Mouse (Mus musculus) limb, embryonic 11.5 days (tissue): ENCODE results near the gene Mfn2. TPM values are rescaled to one million over a fixed set of nuclear protein-coding genes. Genes with fewer than 3 reads are reported as not detected.
"Not testable (repeated sequence)": the region's sequence is repeated elsewhere in the genome, so short reads cannot be mapped to it uniquely, and the experiment has no call there.

Experiments
- ATAC-seq: fragments of 200-750 bp; cut with Nextera tagmentation; 2 replicates; pipeline ENCODE4 v1.8.0; 2017; ENCODE audit warnings: low read depth; ENCODE audit not compliant: insufficient number of reproducible peaks, low FRiP score, low TSS enrichment
- DNase-seq: peaks from one replicate; pipeline ENCODE4 v3.0.0-alpha.2; 2015; ENCODE audit warnings: low spot score
- H3K27ac ChIP-seq: fragments of 300-500 bp; sonication (generic); replicated peaks from 2 replicates; pipeline ENCODE4 v1.5.1; 2014; ENCODE audit warnings: low read depth, mild to moderate bottlenecking, low read length
- H3K27me3 ChIP-seq: fragments of 300-500 bp; sonication (generic); 2 replicates; pipeline ENCODE4 v1.6.1; 2014; ENCODE audit warnings: mild to moderate bottlenecking, low read length, mixed read lengths; ENCODE audit not compliant: control insufficient read depth, insufficient read depth
- H3K36me3 ChIP-seq: fragments of 300-500 bp; sonication (generic); 2 replicates; pipeline ENCODE4 v1.6.1; 2014; ENCODE audit warnings: mild to moderate bottlenecking, low read length, moderate library complexity, mixed read lengths; ENCODE audit not compliant: control insufficient read depth, insufficient read depth
- H3K4me1 ChIP-seq: fragments of 300-500 bp; sonication (generic); 2 replicates; pipeline ENCODE4 v1.6.1; 2014; ENCODE audit warnings: low read length, mixed read lengths; ENCODE audit not compliant: control insufficient read depth, insufficient read depth
- H3K4me2 ChIP-seq: fragments of 300-500 bp; sonication (generic); 2 replicates; pipeline ENCODE4 v1.6.1; 2014; ENCODE audit warnings: low read depth, mild to moderate bottlenecking, moderate library complexity; ENCODE audit not compliant: severe bottlenecking
- H3K4me3 ChIP-seq: fragments of 300-500 bp; sonication (generic); 2 replicates; pipeline ENCODE4 v1.5.1; 2014; ENCODE audit warnings: low read depth, low read length
- H3K9ac ChIP-seq: fragments of 300-500 bp; sonication (generic); 2 replicates; pipeline ENCODE4 v1.6.1; 2014; ENCODE audit warnings: mild to moderate bottlenecking, low read length
- H3K9me3 ChIP-seq: fragments of 300-500 bp; sonication (generic); 2 replicates; pipeline ENCODE4 v1.6.1; 2016; ENCODE audit warnings: low read length; ENCODE audit not compliant: control insufficient read depth
- WGBS: fragments of 180-500 bp; shearing (Covaris S2); extraction: QIAGEN DNeasy Blood & Tissue Kit; methylation state at CpG from one replicate; pipeline ENCODE4 v1.1.7; 2014; 5-methylcytosine and 5-hydroxymethylcytosine counted together
- polyA plus RNA-seq: library from polyadenylated mRNA; unstranded; fragments of >200 nt; fragmentation: Nextera tagmentation; extraction: Ambion mirVana; gene quantifications from 2 replicates; pipeline ENCODE4 v1.2.1, GENCODE M21; 2014

The Mfn2 gene
- polyA plus RNA-seq, 1 experiment from 2014 or later, result 20.7 TPM

DNA sequence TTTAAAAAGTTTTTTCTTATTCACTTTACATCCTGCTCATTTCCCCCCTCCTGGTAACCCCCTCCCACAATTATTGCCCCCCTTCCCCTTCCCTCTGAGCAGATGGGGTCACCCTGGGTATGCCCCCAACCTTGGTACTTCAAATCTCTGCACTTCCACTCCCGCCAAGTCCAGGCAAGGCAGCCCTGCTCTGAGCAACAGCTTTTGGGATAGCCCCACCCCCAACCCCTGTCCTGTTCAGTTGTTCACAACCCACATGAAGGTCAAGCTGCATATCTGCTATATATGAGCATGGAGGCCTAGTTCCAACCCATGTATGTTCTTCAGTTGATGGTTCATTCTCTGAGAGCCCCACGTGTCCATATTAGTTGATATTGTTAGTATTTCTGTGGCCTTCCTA, 53.7 kb downstream of the Mfn2 start:
- no peaks in the 10 kb centered on the region for H3K9me3 ChIP-seq
- 78% methylated on average over 2 of the region's 2 CpGs for WGBS
- no peaks in the 10 kb centered on the region for H3K27me3 ChIP-seq
- ATAC-seq (no peak), DNase-seq (no peak)
- H3K9ac ChIP-seq, result no peak overlapping the region
- H3K4me2 ChIP-seq, result no peak overlapping the region
- H3K4me1 ChIP-seq, result peaks cover 2% of the 10 kb centered on the region; the same call in 1 of the 2 replicates
- H3K27ac ChIP-seq, result no peak overlapping the region
- no peak overlapping the region for H3K4me3 ChIP-seq
- no peaks in the 10 kb centered on the region for H3K36me3 ChIP-seq

DNA sequence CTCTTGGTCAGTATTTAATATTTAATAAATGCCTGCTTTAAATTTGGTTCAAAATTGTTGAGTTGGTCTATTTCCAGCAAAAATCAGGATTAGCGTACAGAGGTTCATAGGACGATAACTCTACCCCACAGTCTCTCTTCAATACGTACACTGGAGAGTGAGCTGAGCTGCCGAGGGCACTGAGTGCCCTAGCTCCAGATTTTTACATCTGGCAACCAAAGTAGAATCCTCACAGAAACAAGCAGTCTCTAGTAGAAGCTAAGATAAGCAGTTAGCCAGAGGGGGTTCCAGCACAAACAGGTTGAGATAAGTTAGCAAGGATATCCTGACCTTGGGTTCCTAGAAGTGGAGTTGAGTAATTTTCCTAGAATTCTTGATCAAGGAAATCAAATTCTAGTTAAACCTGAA, 55.9 kb downstream of the Mfn2 start:
- no peak overlapping the region for H3K27ac ChIP-seq
- ATAC-seq, result peak; percentile 55

DNA sequence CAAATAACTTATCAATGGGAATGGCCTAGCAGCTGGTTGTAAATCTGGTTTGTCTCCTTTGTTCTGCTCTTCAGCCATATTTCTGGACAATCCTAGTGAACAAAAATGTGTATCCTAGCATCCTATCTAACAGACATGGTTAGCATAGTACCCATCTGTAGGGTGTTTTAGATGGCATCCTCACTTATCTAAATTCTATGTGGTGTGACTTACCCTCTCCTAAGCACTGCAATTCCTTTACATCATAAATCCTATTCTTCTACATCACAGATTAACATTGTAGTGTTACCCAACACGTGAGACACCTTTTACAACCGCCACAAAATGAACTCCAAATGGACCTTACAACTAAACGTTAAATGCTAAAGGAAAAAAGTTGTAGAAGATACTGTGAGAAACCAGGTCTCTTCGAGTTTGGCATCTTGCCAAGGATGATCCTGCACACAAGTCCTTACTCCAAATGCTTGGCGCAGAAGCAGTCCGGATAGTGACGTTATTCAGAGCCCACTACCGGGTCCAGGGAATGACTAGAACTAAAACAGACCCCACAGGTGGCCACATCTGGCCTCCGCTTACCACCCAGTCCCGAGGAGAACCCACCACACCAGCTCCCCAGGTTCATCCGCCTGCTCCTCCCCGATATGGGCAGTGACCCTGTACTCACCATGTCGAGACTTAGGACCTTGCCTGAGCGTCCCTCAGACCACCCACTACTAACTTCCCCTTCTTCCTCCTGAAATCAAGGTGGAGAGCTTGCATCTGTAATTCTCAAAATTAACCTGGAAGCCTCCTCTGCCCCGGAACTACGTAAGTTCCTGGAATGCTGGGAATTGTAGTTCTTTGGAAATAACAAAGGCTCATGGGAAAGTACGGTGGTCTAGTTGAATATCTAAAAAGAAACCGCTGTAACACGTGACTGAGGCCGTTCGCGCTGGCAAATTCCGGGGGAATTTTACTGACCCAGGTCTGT, 56.6 kb downstream of the Mfn2 start, which contains the start of gene Zfp933:
Gene Zfp933 (minus strand): TSS at position 753 of the 970 bp plus-strand sequence.
- DNase-seq (peak; percentile 67), ATAC-seq (peak; percentile 88)
- Histone ChIP-seq H3K36me3 (peaks cover under 1% of the 10 kb centered on the region; the same call in 1 of the 2 replicates), H3K9me3 (no peaks in the 10 kb centered on the region; the same call in 1 of the 2 replicates), H3K27me3 (no peaks in the 10 kb centered on the region), H3K4me3 (peak within 1 kb of the TSS; percentile 83), H3K27ac (no peak within 1 kb of the TSS), H3K4me2 (peak within 1 kb of the TSS; percentile 71), H3K4me1 (peaks cover 2% of the 10 kb centered on the region; the same call in 1 of the 2 replicates), H3K9ac (peak within 1 kb of the TSS; percentile 77)
- 2% methylated on average over 23 of the region's 23 CpGs for WGBS

More for the DNA sequence above, 55.9 kb downstream of the Mfn2 start:
- WGBS, result 8% methylated on average over 4 of the region's 4 CpGs
- Histone ChIP-seq H3K9me3 (no peaks in the 10 kb centered on the region; the same call in 1 of the 2 replicates), H3K4me2 (peak overlapping the region; percentile 63), H3K4me3 (peak overlapping the region; percentile 83), H3K27me3 (no peaks in the 10 kb centered on the region), H3K9ac (peak overlapping the region; percentile 77), H3K36me3 (no peaks in the 10 kb centered on the region), H3K4me1 (peaks cover 2% of the 10 kb centered on the region; the same call in 1 of the 2 replicates)
- DNase-seq, result no peak

DNA sequence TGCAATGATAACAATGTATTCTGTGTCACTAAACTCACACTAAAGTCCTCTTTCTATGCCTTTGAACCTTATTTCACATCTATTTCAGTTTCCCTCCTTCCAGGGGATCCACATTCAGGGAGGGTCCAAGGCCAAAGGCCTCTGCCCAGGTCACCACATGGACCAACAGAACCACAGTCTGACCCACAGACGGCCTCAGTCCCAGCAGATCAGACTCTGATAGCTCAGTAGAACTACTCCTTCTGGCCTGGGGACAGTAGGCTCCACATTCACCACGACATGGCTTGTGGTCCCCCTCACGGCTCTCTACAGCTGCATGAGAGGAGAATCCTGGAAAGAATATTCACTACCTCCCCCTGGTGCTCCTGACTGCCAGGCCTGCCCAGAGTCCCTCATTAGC, 61.6 kb downstream of the Mfn2 start:
- DNase-seq (no peak), ATAC-seq (no peak)
- 89% methylated on average over 3 of the region's 3 CpGs for WGBS
- no peak overlapping the region for H3K4me2 ChIP-seq
- H3K9ac ChIP-seq, result no peak overlapping the region
- no peak overlapping the region for H3K4me3 ChIP-seq
- no peak overlapping the region for H3K27ac ChIP-seq
- no peaks in the 10 kb centered on the region for H3K27me3 ChIP-seq
- no peaks in the 10 kb centered on the region; the same call in 1 of the 2 replicates for H3K4me1 ChIP-seq
- H3K36me3 ChIP-seq, result peaks cover 2% of the 10 kb centered on the region; the same call in 1 of the 2 replicates
- H3K9me3 ChIP-seq, result no peaks in the 10 kb centered on the region; the same call in 1 of the 2 replicates

GRCm38 (mm10) chr4:147839282-147839681, 65.2 kb downstream of the Mfn2 start:
- H3K27me3 ChIP-seq, H3K36me3 ChIP-seq, DNase-seq, H3K9ac ChIP-seq, H3K9me3 ChIP-seq, H3K4me1 ChIP-seq, H3K27ac ChIP-seq, H3K4me2 ChIP-seq, H3K4me3 ChIP-seq, ATAC-seq: not testable (repeated sequence)
- 99% methylated on average over 16 of the region's 26 CpGs for WGBS

DNA sequence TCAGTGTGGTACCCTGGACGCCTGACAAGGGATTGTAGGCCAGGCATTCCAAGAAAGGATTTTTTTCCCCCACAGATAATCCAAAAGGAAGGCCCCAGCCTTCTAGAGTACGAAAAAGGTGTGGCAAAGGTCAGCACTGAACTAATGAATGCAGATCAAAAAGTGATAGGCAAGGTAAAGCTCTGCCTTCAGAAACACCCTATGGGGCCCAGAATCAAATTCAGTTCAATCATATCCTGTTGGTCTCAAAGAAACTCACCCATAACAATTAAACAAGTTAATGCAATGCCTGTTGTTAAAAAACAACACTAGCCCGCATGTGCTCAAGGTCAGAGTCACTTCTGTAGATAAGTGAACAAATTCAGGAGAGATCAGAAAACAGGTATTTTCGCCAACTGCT, 80.1 kb downstream of the Mfn2 start:
- Histone ChIP-seq H3K9me3 (peaks cover 19% of the 10 kb centered on the region), H3K27me3 (no peaks in the 10 kb centered on the region), H3K4me3 (no peak overlapping the region), H3K9ac (no peak overlapping the region), H3K4me1 (no peaks in the 10 kb centered on the region), H3K27ac (no peak overlapping the region), H3K36me3 (peaks cover 22% of the 10 kb centered on the region), H3K4me2 (no peak overlapping the region)
- WGBS, result 93% methylated on average over 4 of the region's 4 CpGs
- ATAC-seq (no peak), DNase-seq (no peak)

Other genes with a start within 250 kb of the Mfn2 start
- gene Zfp534, start 202.2 kb downstream of the Mfn2 start, polyA plus RNA-seq, result not detected in 2 replicates
- 9.5 and 9.6 TPM in 2 replicates for gene Zfp984, start 94.9 kb downstream of the Mfn2 start, polyA plus RNA-seq
- gene Zfp933, start 56.3 kb downstream of the Mfn2 start, polyA plus RNA-seq, result 5.2 and 5.3 TPM in 2 replicates
- gene Miip, start 35.9 kb downstream of the Mfn2 start, polyA plus RNA-seq, result 33.2 and 34.1 TPM in 2 replicates
- 14.7 and 16.6 TPM in 2 replicates for gene Fv1, start 35.7 kb downstream of the Mfn2 start, polyA plus RNA-seq
- 39.0 and 40.9 TPM in 2 replicates for gene Plod1, start 32.1 kb upstream of the Mfn2 start, polyA plus RNA-seq
- 17.4 and 19.7 TPM in 2 replicates for gene 2510039O18Rik, start 36.2 kb upstream of the Mfn2 start, polyA plus RNA-seq
- gene Nppb, start 81.1 kb upstream of the Mfn2 start, polyA plus RNA-seq, result not detected in 2 replicates
- 0.31 and 2.0 TPM in 2 replicates for gene Nppa, start 96.0 kb upstream of the Mfn2 start, polyA plus RNA-seq
- 6.1 and 7.5 TPM in 2 replicates for gene Clcn6, start 134.1 kb upstream of the Mfn2 start, polyA plus RNA-seq
- 18.7 and 19.7 TPM in 2 replicates for gene Mthfr, start 134.4 kb upstream of the Mfn2 start, polyA plus RNA-seq
- gene Agtrap, start 183.3 kb upstream of the Mfn2 start, polyA plus RNA-seq, result 9.2 and 10.5 TPM in 2 replicates
- 91.8 and 104 TPM in 2 replicates for gene Mad2l2, start 225.7 kb upstream of the Mfn2 start, polyA plus RNA-seq
- 2.0 and 2.5 TPM in 2 replicates for gene Draxin, start 226.0 kb upstream of the Mfn2 start, polyA plus RNA-seq
- 11.0 and 11.5 TPM in 2 replicates for gene Fbxo6, start 247.4 kb upstream of the Mfn2 start, polyA plus RNA-seq